Mouse (Mus musculus) testis, adult 2 months (tissue): Measurements from ENCODE around the gene Itga3.

ENCODE experiments used
- CTCF ChIP-seq: fragments of 200-500 bp; IDR thresholded peaks from 2 replicates; pipeline ENCODE4 v1.5.1; 2012; ENCODE audit warnings: low read depth, mild to moderate bottlenecking, inconsistent platforms, low read length, moderate library complexity; ENCODE audit not compliant: control insufficient read depth, insufficient read depth, insufficient replicate concordance
- POLR2A ChIP-seq: fragments of 200-500 bp; IDR thresholded peaks from 2 replicates; pipeline ENCODE4 v1.6.1; 2012; ENCODE audit warnings: low read depth, mild to moderate bottlenecking, inconsistent platforms, low read length, moderate library complexity; ENCODE audit not compliant: control insufficient read depth

- TF ChIP-seq CTCF, result no peak
- TF ChIP-seq POLR2A, result no peak
Measured at GRCm38 (mm10) chr11:95023481-95023880, 53.1 kb downstream of the Itga3 start.
